Mouse (Mus musculus) spleen, adult 12 weeks (tissue): Measurements from ENCODE around the gene Nudt9.
A peak's percentile ranks its signal among the peaks of the same experiment; 100 is the strongest.
"Not testable (repeated sequence)": the region's sequence is repeated elsewhere in the genome, so short reads cannot be mapped to it uniquely, and the experiment has no call there.

ENCODE experiments used
- DNase-seq: peaks from one replicate; pipeline ENCODE4 v3.0.0; 2022; ENCODE audit warnings: low spot score

Gene Nudt9

GRCm38 (mm10) chr5:104046256-104047199 lies at the start of gene Nudt9:
Gene Nudt9, plus strand, starts transcription at chr5:104046306.
- peak; percentile 96 for DNase-seq

- no peak for DNase-seq
Measured at GRCm38 (mm10) chr5:103998739-103999138, 47.4 kb upstream of the Nudt9 start.

GRCm38 (mm10) chr5:103999738-104000137 lies 46.4 kb upstream of the Nudt9 start:
- DNase-seq, result peak; percentile 52

- DNase-seq, result no peak
Measured at GRCm38 (mm10) chr5:104002549-104003255, 43.4 kb upstream of the Nudt9 start.

- DNase-seq, result no peak
Measured at GRCm38 (mm10) chr5:104003256-104003931, 42.7 kb upstream of the Nudt9 start.

- no peak for DNase-seq
Measured at GRCm38 (mm10) chr5:104003955-104004354, 42.2 kb upstream of the Nudt9 start.

- DNase-seq, result no peak
Measured at GRCm38 (mm10) chr5:104006811-104007210, 39.3 kb upstream of the Nudt9 start.

- no peak for DNase-seq
Measured at GRCm38 (mm10) chr5:104007801-104008200, 38.3 kb upstream of the Nudt9 start.

GRCm38 (mm10) chr5:104009421-104009820 lies 36.7 kb upstream of the Nudt9 start:
- DNase-seq, result no peak

- DNase-seq, result no peak
Measured at GRCm38 (mm10) chr5:104010261-104010660, 35.8 kb upstream of the Nudt9 start.

- DNase-seq, result no peak
Measured at GRCm38 (mm10) chr5:104011419-104011818, 34.7 kb upstream of the Nudt9 start.

- peak; percentile 35 for DNase-seq
Measured at GRCm38 (mm10) chr5:104021597-104022378, 24.3 kb upstream of the Nudt9 start, which contains the start of gene Hsd17b11. Gene Hsd17b11, minus strand, starts transcription at chr5:104021919.

- DNase-seq, result no peak
Measured at GRCm38 (mm10) chr5:104022558-104022957, 23.5 kb upstream of the Nudt9 start.

- no peak for DNase-seq
Measured at GRCm38 (mm10) chr5:104023289-104024020, 22.7 kb upstream of the Nudt9 start.

- not testable (repeated sequence) for DNase-seq
Measured at GRCm38 (mm10) chr5:104024193-104024592, 21.9 kb upstream of the Nudt9 start.

- no peak for DNase-seq
Measured at GRCm38 (mm10) chr5:104024762-104025161, 21.3 kb upstream of the Nudt9 start.

- DNase-seq, result no peak
Measured at GRCm38 (mm10) chr5:104025245-104025854, 20.8 kb upstream of the Nudt9 start.

GRCm38 (mm10) chr5:104032434-104033097 lies 13.5 kb upstream of the Nudt9 start:
- DNase-seq, result no peak

- no peak for DNase-seq
Measured at GRCm38 (mm10) chr5:104035066-104035465, 11.0 kb upstream of the Nudt9 start.

GRCm38 (mm10) chr5:104035824-104036223 lies 10.3 kb upstream of the Nudt9 start:
- no peak for DNase-seq
